Mouse (Mus musculus) Muller cell, postnatal 12 days (primary cell): ENCODE data around the gene Kcnh3.

ENCODE experiments used
- DNase-seq: peaks from one replicate; pipeline ENCODE4 v3.0.0-alpha.2; 2015; ENCODE audit errors: inconsistent ontology term

Kcnh3 gene

GRCm38 (mm10) chr15:99285189-99285535, 60.5 kb downstream of the Kcnh3 start:
- no peak for DNase-seq

GRCm38 (mm10) chr15:99290586-99290985, 65.9 kb downstream of the Kcnh3 start:
- no peak for DNase-seq
